Mouse (Mus musculus): ENCODE data around the gene Tet1.

Gene Tet1

DNA sequence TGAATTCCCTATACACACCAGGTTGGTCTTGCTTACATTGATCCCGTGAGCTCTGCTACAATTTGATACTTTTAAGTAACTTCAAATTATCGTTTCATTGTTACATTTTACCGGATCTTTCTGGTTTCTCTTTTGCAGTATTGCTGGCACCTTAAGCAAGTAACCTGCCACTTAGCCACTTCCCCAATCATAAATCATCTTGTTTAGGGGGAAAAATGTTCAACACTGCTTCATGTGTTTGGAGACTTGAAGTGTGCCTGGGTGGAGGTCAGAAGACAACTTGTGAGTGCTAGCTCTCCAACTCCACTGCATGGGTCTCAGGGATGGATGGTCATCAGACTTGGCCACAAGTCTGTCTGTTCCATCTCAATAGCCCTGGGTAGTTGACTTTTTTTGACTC, 17.8 kb downstream of the Tet1 start:
- no peak for DNase-seq (ENCODE audit: low read depth)

DNA sequence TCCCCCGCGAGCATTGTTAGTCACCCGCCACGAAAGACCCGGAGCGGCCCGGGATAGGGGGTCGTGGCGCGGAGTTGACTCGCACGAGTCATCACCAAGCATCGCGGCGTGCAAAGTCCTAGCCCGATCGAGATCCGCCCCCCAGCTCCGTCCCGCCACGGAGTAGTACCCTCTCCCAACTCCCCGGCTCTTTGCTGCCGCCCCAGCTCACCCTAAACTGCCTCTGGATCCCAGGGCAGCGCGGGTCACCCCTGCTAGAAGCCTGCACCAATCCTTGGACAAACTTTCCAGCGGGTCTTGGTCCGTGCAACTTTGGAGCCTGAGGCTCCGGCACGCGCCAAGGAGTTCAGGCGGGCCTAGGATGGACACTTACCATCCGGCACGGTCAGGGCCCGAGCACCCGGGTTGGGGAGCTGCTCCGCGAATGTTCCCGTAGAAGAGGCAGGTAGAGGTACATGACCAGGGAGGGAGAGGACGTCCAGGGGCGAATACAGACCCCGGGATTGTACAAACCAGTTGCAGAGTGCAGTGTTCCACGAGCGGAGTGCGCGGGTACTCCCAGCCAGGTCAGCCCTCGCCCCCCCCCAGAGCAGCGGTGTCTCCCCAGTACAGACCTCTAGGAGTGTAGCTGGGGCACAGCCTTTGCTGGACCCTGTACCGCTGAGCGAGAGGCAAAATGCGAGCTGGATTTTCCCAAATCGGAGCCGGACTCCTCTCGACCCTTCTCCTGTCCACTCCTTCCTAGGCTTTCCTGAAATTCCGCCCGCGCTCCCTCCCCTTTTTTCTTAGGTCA, 21.8 kb downstream of the Tet1 start:
- no peak for DNase-seq (ENCODE audit: low read depth)

DNA sequence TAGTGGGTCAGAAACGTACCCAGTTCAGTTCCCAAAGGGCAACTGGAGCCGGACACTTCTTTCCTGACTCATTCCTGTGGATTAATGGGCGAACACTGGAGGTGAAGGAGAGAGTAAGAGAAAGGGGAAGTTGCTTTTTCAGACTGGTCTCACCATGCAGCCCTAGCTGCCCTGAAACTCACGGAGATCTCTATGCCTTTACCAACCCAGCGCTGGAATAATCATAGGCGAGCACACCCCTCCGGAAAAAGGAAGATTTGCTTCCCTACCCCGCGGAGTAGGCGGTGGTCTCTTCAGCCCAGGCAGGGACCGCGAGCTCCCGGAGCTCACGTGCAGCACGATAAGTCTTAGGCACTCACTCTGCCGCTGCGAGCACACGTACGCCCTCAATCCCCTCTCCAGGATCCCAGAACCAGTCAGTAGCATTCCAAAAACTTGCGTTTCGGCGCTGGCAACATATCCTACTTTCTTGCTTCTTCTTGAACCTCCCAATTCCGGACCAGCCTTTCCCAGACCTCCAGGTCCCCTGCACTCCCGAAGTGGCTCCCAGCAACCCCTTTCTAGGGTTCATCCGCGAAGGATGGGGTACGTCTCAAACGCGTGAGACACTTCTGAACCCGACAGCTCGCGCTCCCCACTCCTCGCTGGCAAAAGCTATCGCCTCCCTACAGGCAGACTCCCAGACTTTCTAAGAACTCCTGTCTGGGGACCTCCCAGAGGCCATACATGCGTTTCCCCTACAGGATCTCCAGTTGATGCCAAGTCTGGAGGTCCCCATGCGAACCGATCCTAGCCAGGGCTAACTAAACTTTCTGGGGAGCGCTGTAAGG, 22.6 kb downstream of the Tet1 start:
- no peak for DNase-seq (ENCODE audit: low read depth)

DNA sequence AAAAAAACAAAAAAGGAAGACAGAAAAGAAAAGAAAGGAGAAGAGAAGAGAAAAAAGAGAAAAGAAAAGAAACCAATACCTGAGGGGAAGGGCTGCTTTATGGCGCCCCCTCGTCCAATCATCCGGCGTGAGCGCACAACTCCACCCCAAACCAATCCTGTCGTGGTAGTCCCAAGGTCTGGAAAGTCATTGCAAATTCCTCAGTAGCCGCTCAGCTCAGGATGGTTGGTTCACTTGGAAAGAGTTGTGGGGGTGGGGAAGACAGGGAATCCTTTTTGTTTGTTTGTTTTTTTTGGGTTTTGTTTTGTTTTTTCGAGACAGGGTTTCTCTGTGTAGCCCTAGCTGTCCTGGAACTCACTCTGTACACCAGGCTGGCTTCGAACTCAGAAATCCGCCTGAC, 23.3 kb downstream of the Tet1 start:
- DNase-seq (ENCODE audit: low read depth), result no peak

DNA sequence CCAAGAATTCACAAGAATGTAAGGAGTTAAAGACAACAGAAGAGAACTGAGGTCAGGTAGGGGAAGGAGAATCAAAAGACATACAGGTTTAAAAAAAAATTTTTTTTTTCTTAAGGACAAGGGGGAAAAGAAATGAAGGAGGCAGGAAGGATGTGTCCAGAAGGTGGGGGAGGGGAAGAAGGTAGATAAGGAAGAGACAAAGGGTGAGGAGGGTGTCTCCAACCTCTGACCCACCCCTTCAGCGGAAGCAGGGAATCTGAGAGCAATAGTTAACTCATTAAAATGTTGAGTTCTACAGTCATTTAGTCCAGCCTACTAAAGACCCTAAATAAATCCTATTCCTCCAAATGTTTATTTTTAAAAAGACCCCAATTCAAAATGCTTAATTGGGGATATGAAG, 24.3 kb downstream of the Tet1 start:
- DNase-seq (ENCODE audit: low read depth), result no peak

DNA sequence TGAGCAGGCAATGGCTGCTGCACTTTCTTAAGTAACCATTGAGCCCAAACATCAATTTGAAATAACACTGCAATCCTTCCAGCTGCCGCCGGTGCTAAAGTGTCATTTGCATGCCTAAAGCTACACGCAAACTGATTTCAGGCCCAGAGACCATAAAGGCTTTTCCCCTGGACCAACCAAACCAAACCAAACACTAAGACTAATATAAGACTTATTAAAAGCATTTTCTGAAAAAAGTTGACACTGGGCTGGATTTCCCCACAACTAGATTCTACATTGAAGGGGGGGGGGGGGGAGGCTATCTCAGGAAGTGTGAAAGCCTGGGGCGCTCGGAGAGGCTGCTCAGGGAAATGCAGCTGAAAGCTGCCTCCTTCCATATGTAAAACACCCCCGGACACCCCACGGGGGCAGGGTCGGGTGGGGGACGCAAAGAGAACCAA, 24.8 kb downstream of the Tet1 start:
- DNase-seq (ENCODE audit: low read depth), result no peak

DNA sequence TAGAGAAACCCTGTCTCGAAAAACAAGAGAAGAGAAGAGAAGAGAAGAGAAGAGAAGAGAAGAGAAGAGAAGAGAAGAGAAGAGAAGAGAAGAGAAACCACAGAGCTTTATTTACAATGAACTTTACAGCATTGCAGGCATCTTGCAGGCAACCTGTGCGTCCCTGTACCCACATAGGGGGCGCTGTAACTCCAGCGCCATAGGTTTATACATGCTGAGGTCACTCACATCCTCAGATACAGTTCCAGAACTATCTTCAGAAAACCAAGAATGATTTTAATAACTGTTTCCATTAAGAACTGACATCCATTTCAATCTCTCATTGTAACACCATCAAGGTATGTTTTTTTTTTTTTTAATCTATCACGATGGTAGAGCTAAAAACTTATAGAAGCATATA, 27.6 kb downstream of the Tet1 start:
- peak; percentile 52 for DNase-seq (ENCODE audit: low read depth)

DNA sequence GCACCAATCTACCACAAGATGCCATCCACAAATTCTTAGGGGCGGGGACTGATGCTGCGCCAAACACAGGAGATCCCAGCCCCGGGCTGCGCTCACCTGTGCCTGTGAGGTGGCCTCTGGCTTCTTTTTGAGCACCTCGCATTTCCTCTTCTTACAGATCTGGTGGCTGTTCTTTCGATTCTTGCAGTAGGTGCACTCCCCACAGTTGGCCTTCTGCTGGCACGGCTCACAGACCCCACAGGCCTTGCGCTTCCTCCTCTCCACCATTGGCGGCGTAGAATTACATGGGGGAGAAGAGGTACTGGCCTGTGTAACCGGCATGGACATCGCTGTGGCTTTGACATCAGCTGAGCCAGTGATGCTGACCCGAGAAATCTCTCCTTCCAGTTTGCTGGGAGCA, 30.7 kb downstream of the Tet1 start:
- DNase-seq (ENCODE audit: low read depth), result no peak

DNA sequence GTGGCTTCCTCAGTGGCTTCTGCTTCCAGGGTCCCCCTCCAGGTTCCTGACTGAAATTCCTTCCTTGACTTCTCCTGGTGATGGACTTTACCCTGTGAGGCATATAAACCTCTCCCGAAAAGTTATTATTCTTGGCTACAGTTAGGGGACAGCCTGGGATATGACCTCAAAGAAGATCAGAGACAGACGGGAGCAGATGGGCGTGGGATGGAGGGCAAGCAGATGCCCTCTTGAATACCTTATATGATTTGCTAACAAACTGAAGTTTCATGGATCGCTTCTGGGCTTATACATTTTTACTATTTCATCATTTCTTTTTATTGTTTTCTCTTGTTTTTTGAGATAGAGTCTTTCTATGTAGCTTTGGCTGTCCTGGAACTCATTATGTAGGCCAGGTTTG, 33.2 kb downstream of the Tet1 start:
- no peak for DNase-seq (ENCODE audit: low read depth)

DNA sequence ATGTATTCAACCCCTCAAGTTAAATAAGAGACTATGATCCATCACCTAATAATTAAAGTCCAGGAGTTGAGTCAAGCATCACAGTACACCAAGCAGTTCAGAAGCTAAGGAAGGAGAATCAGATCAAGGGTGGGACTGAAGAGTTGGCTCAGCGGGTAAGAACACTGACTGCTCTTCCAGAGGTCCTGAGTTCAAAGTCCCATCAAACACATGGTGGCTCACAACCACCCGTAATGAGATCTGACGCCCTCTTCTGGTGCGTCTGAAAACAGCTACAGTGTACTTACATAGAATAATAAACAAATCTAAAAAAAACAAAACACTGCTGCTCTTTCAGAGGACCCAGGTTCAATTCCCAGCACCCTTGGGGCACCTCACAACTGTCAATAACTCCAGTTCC, 34.0 kb downstream of the Tet1 start:
- no peak for DNase-seq (ENCODE audit: low read depth)

DNA sequence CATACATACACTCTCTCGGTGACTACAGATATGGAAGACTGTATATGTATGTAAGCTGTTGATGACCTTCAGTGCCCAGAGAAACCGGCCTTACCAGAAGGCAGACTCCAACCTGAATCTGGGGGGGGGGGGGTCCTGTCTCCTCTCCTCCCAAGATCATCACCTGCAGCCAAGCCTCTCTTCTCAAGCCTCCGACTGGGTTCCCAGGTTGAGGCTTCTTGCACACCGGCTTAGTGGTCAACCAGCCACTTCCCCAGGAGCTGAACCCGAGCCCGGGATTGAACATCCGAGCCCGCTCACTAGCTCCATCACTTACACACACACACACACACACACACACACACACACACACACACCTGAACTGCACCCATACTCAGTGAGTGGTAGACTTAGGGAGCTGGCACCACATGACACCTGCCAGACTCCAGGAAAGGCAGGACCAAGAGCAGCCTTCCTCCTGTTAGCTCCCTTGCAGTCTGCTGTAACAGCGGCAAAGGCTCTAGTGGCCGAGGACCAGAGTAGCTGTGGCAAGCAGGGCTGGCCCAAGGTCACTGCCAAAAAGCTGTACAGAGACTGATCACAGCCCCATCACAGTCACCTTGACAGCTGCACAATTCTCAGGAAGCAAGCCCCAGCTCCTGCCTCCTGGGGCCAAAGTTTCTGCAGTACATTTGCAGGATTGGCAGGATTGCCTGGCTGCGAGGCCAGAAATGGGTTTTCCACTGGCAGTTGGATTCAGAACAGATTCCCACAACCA, 42.6 kb downstream of the Tet1 start:
- no peak for DNase-seq (ENCODE audit: low read depth)

DNA sequence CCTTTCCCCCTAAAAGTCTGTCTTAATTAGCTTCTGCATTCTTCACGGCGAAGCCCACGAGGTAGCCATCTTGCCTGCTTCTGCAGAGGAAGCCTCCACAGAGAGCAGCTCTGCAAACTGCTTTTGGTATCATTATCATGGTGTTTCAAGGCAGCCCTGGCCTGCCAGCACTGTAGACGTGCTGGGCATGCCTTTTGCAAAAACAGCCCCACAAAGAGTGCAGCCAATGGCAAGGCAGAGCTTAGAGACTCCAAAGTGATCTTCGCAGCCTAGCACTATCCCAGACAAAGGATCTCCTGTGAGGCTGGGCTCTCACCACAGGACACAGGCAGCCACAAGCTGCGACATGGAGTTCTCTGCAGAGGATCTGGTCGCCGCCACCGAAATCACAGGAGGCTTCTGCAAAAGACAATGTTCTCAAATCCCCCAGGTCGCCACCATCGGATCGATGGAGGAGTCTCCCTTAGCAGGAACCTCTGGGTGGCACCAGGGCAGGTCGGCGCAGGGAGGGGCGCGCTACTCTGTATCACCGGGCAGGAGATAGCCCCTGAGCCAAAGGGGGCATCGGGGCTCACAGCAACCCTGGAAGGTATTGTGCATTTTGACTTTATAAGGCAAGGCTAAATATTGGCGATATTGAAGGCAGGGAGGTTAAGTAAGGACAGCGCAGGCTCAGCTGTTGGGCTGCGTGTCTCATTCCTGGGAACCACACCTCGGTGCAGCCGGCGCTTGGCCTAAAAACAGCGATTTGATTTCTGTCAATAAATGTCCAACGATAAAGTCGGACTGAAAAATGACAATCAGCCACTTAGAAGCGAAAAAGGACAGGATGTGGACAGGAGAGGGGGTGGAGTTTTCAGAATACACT, 43.4 kb downstream of the Tet1 start:
- peak; percentile 52 for DNase-seq (ENCODE audit: low read depth)

DNA sequence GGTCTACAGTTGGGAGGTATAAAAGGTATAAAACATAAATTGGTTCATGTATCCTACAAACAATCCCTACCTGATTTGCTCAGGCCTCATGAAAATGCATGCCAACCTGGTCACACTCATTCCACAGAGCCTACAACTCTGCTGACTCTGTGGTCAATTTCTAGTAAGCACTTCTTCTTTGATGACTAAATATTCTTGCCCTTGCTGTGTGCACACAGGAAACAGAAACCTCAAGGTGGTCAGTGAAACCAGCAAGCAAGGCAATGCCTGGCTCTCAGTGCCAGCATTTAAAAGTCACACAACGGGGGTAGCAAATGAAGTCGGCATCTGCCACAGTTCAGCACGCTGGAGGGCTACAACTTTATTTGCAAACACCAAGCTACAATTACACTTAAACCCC, 45.2 kb downstream of the Tet1 start:
- peak; percentile 89 for DNase-seq (ENCODE audit: low read depth)

DNA sequence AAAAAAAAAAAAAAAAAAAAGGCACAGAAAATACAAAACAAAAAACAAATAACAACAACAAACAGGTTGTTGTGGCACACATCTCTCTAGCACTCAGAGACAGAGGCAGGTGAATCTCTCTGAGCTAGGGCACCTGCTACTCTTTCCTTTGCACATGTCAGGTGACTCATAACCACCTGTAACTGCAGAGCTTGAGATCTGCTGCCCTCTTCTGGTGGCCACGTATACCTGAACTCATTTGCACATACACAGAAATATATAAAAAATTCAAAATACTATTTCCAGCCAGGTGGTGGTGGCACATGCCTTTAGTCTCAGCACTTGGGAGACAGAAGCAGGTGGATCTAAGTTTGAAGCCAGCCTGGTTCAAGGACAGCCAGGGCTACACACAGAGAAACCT, 46.4 kb downstream of the Tet1 start:
- DNase-seq (ENCODE audit: low read depth), result peak; percentile 61

DNA sequence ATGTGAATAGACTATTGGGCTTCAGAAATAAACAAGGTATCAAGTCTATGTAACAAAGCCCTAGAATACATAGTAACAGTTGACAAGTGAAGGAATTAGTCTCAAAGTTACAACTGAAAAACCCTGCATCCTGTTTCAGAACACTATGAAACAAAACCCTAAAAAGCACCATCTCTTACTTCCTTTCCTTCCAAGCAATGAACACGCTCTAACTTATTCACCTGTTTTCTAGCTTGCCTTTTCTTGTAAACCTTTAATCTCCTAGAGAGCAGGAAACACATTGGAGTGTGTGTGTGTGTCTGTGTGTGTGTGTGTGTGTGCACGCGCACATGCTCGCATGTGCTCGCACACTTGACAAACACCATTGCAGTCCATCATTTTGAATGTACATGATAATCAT, 49.8 kb downstream of the Tet1 start:
- DNase-seq (ENCODE audit: low read depth), result no peak

DNA sequence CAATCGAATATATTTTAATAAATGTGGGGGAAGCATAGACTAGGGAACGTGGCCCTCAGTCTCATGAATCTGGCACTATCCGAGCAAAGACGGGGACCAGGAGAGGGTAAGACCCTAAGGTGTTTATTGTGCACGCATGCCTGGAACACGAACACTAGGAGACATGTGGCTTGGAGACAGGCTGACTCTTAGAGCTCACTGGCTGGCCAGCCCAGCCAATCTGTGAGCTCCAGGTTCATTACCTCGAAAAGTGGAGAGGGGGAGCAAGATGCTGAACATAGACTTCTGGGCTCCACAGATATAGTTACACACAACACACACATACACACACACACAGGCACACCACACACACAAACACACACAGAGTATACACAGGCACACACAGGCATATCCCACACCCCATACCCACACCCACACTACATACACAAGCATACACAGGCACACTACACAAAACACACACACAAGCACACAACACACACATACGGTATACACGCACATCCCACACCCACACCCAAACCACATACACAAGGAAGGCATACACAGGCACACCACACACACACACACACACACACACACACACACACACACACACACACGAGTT, 52.0 kb downstream of the Tet1 start:
- DNase-seq (ENCODE audit: low read depth), result no peak

DNA sequence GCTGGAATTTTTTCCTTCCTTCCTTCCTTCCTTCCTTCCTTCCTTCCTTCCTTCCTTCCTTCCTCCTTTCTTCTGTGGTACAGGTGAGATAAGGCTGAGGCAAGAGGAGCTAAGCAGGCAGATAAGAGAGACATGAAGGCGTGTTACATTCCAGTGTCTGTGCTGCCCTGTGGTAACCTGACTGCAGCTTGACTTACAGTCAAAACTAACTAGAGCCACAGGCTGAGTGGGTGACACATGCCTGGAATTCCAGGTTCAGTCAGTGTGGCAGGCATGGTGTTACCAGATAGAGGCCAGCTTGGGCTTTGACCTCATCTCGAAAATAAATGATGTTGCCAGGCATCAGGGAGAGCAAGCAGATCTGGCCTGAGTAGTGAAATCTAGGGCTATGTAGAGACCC, 53.8 kb downstream of the Tet1 start:
- DNase-seq (ENCODE audit: low read depth), result no peak

DNA sequence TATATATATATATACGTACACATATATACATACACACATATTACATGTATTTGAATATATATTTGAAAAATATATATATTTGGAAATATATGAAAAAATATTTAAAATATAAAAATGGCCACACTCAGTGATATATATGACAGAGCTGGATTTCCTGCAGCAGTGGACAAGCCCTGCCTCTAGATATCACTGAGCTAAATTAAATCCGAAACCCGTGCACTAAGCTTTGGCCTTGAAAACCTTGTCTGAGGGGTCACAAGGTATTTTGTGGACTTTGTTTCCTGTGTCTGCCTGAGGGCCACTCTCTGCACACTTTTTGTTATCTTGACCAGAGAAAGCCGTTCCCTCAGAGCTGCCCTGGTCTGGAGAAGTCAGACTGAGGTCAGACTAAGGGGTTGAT, 54.2 kb downstream of the Tet1 start:
- peak; percentile 31 for DNase-seq (ENCODE audit: low read depth)

DNA sequence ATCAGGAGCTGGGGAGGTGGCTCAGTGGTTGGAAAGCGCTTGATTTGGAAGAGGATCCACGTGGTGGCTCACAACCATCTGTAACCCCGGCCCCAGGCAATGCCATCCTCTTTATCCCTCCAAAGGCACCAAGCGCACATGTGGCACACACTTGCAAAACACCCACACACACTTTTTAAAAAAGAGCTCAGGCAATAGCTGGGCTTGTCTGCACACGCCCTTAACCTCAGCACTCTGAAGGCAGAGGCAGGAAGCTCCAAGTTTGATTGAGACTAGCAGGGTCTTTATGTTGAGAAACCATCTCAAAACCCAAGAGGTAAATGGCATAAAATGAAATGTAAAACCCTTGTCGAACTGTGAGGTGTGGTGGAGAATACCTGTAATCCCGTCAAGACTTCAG, 57.2 kb downstream of the Tet1 start:
- no peak for DNase-seq (ENCODE audit: low read depth)

DNA sequence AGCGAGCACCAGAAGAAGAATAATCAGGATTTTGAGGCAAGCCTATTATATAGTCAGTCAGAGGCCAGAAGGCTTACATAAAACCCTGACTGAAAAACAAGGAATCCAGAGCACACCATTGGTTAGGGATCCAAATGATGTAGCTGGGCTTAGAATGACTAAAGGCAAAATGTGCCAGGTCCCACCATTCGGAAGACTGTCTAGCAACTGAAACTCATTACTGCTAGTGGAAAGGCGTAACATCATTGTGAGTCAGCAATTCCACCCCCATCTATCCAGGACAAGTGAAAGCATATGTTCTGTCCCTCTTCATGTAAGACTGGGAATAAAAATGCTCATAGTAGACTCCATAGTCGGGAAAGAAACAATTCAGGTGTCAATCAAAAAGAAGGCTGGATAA, 57.8 kb downstream of the Tet1 start:
- DNase-seq (ENCODE audit: low read depth), result no peak

DNA sequence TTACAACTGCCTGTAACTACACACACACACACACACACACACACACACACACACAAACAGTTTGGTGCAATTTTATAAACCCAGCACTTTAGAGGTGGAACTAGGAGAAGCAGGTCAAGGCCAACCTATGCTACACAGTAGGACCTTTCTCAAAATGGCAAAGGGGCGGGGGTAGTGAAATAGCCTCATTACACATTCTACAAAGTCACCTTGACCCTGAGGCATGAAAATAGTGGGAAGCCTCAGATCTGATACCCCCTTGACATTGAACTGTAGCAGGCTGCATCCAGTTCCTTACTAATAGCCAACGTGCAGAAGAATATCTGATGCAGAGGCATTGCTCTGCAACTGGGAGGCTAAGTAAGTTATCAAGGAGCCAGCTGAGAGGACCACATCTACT, 60.0 kb downstream of the Tet1 start:
- no peak for DNase-seq (ENCODE audit: low read depth)
